Mouse (Mus musculus): ENCODE measurements around the gene Brd2. TPM values are rescaled to one million over a fixed set of nuclear protein-coding genes. Genes with fewer than 3 reads are reported as not detected.

Gene Brd2
- polyA plus RNA-seq, 1 experiment = 117 TPM

DNA sequence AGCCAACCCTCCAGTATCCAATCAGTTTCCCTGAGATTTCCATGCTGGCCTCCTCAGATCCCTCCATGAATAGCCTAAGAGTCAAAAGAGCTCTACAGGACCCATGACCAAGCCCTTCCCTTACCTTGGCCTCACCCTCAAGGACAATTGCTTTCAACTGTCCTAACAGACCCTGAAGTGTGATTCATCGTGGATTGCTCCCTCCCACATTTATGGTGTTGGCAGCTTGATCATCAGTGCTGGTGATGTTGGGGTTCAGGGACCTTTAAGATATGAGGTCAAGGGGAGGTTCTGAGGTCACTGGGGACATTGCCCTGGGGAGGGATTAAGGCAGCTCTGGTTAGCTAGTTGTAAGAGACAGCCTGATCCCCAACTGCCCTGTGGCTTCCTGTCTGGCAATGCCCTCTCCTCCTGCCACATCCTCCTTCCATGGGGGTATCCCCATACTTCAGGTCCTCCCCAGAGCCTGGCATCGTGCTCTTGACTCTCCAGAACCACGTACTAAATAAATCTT, 25.9 kb downstream of the Brd2 start:
- Histone ChIP-seq H3K4me3 (ENCODE audit: insufficient read depth, low read depth, low read length) (no peak overlapping the region), H3K4me1 (ENCODE audit: control insufficient read depth, insufficient read depth, low read length) (peaks cover 8% of the 10 kb centered on the region; the same call in 1 of the 2 replicates), H3K36me3 (ENCODE audit: control insufficient read depth, insufficient read depth, low read length) (no peaks in the 10 kb centered on the region), H3K27ac (ENCODE audit: insufficient read depth, low read depth, low read length) (no peak overlapping the region), H3K27me3 (replicated peaks; ENCODE audit: control insufficient read depth, insufficient read depth, low read length) (no peaks in the 10 kb centered on the region)
- DNase-seq = no peak
- 60% methylated on average over 3 of the region's 3 CpGs for WGBS
- TF ChIP-seq CTCF (conservative IDR thresholded peaks at IDR 0.05; ENCODE audit: insufficient read depth, insufficient read length, low read depth, low read length) = no peak
- TF ChIP-seq POLR2A (IDR thresholded peaks at IDR 0.05; ENCODE audit: low read depth, low read length) = no peak

DNA sequence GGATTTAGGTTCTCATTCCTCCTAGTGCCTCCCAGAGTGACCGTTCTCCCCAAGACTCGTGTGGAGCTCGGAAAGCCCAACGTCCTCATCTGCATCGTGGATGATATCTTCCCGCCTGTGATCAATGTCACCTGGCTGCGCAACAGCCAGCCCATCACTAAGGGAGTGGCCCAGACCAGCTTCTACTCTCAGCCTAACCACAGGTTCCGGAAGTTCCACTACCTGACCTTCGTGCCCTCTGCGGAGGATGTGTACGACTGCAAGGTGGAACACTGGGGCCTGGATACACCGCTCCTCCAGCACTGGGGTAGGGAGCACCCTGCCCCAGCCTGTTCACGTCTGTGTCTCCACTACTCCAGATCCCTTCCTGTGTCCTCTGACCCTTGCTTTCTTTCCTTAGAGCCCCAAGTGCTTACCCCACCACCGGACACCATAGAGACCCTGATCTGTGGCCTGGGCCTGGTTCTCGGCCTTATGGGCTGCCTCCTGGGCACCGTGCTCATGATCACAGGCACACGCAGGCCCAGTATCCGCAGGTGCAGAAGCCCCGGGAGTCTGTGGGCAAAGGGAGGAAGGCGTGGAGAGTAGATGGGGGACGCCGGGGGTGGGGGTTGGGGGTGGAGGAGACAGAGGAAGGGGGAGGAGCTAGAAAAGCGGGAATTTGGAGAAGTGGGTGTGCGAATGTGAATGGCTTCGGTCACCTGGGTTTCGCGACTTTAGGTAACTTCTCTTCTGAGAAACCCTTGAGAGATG, 28.0 kb downstream of the Brd2 start:
- H3K4me1 ChIP-seq (ENCODE audit: control insufficient read depth, insufficient read depth, low read length) = peaks cover 4% of the 10 kb centered on the region; the same call in 1 of the 2 replicates
- TF ChIP-seq CTCF (conservative IDR thresholded peaks at IDR 0.05; ENCODE audit: insufficient read depth, insufficient read length, low read depth, low read length) (no peak), POLR2A (IDR thresholded peaks at IDR 0.05; ENCODE audit: low read depth, low read length) (no peak)
- H3K27ac ChIP-seq (ENCODE audit: insufficient read depth, low read depth, low read length) = no peak overlapping the region
- no peak for DNase-seq
- no peak overlapping the region for H3K4me3 ChIP-seq (ENCODE audit: insufficient read depth, low read depth, low read length)
- H3K27me3 ChIP-seq (replicated peaks; ENCODE audit: control insufficient read depth, insufficient read depth, low read length) = no peaks in the 10 kb centered on the region
- WGBS = 88% methylated on average over 27 of the region's 27 CpGs
- no peaks in the 10 kb centered on the region for H3K36me3 ChIP-seq (ENCODE audit: control insufficient read depth, insufficient read depth, low read length)

DNA sequence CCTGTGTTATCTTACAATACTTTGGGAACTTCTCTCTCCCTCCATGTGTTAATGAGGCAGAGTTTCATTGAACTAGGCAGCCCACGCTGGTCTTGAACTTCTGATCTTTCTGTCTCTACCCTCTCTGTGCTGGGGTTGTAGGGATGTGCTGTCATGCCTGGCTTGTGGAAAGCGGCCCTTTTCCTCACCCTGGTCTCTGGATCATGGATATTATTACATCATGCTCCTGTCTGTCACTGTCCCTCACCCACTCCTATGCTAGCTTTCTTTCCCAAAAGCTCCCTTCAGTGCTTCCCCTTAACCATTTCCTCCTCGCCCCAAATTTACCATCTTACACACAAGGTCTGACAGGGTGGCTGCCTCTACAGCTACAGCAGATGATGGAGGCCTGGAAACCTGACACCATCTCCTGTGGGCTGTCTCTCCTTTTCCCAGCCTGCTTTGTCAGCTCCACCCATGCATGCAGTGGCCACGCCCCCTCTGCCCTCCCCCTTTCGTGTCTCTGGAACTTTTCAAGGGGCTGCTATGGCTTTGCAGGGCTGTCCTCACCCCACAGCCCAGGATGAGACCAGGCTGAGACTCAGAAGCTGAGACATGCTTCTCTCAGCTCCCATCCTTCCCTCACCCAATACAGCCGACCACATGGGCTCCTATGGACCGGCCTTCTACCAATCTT, 29.1 kb downstream of the Brd2 start:
- no peak for TF ChIP-seq CTCF (conservative IDR thresholded peaks at IDR 0.05; ENCODE audit: insufficient read depth, insufficient read length, low read depth, low read length)
- TF ChIP-seq POLR2A (IDR thresholded peaks at IDR 0.05; ENCODE audit: low read depth, low read length) = no peak
- Histone ChIP-seq H3K4me1 (ENCODE audit: control insufficient read depth, insufficient read depth, low read length) (no peaks in the 10 kb centered on the region), H3K4me3 (ENCODE audit: insufficient read depth, low read depth, low read length) (no peak overlapping the region), H3K27ac (ENCODE audit: insufficient read depth, low read depth, low read length) (no peak overlapping the region), H3K27me3 (replicated peaks; ENCODE audit: control insufficient read depth, insufficient read depth, low read length) (no peaks in the 10 kb centered on the region), H3K36me3 (ENCODE audit: control insufficient read depth, insufficient read depth, low read length) (no peaks in the 10 kb centered on the region)
- WGBS = 44% methylated on average over 7 of the region's 7 CpGs
- DNase-seq = no peak

- H3K27ac ChIP-seq (ENCODE audit: insufficient read depth, low read depth, low read length) = no peak within 1 kb of the TSS
- TF ChIP-seq CTCF (conservative IDR thresholded peaks at IDR 0.05; ENCODE audit: insufficient read depth, insufficient read length, low read depth, low read length) (no peak), POLR2A (IDR thresholded peaks at IDR 0.05; ENCODE audit: low read depth, low read length) (no peak)
- no peaks in the 10 kb centered on the region for H3K27me3 ChIP-seq (replicated peaks; ENCODE audit: control insufficient read depth, insufficient read depth, low read length)
- no peaks in the 10 kb centered on the region for H3K36me3 ChIP-seq (ENCODE audit: control insufficient read depth, insufficient read depth, low read length)
- no peak within 1 kb of the TSS for H3K4me3 ChIP-seq (ENCODE audit: insufficient read depth, low read depth, low read length)
- WGBS = 47% methylated on average over 11 of the region's 11 CpGs
- no peak for DNase-seq
- H3K4me1 ChIP-seq (ENCODE audit: control insufficient read depth, insufficient read depth, low read length) = no peaks in the 10 kb centered on the region
Measured at GRCm38 (mm10) chr17:34092197-34092875, 30.1 kb downstream of the Brd2 start, which contains the start of gene H2-Oa. Gene H2-Oa, plus strand, starts transcription at chr17:34092340.

GRCm38 (mm10) chr17:34090923-34091322, 31.5 kb downstream of the Brd2 start:
- H3K27ac ChIP-seq (ENCODE audit: insufficient read depth, low read depth, low read length) = no peak overlapping the region
- H3K4me3 ChIP-seq (ENCODE audit: insufficient read depth, low read depth, low read length) = no peak overlapping the region
- H3K27me3 ChIP-seq (replicated peaks; ENCODE audit: control insufficient read depth, insufficient read depth, low read length) = no peaks in the 10 kb centered on the region
- H3K4me1 ChIP-seq (ENCODE audit: control insufficient read depth, insufficient read depth, low read length) = no peaks in the 10 kb centered on the region
- TF ChIP-seq CTCF (conservative IDR thresholded peaks at IDR 0.05; ENCODE audit: insufficient read depth, insufficient read length, low read depth, low read length) (no peak; the same call in 1 of the 2 replicates), POLR2A (IDR thresholded peaks at IDR 0.05; ENCODE audit: low read depth, low read length) (no peak)
- no peaks in the 10 kb centered on the region for H3K36me3 ChIP-seq (ENCODE audit: control insufficient read depth, insufficient read depth, low read length)
- WGBS = 55% methylated on average over 7 of the region's 7 CpGs
- no peak for DNase-seq

DNA sequence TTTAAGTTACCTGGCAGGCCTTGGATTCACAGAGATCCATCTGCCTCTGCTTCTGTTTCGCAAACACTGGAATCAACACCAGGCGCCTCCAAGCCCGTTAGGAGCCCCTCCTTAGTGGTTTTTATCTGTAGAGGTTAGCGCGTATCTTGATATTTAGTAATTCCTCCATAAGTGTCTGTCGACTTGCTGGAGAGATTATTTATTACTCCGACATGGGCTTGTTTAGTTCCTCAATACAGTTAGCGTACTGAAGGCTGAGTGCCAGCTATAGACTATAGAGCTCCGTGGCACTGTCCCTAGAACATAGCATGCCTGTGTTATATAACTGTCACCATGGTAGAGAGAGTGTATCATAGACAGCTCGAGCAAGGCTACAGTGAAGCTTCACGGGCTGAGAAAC, 34.3 kb downstream of the Brd2 start:
- Histone ChIP-seq H3K4me1 (ENCODE audit: control insufficient read depth, insufficient read depth, low read length) (no peaks in the 10 kb centered on the region), H3K27me3 (replicated peaks; ENCODE audit: control insufficient read depth, insufficient read depth, low read length) (no peaks in the 10 kb centered on the region), H3K27ac (ENCODE audit: insufficient read depth, low read depth, low read length) (no peak overlapping the region), H3K4me3 (ENCODE audit: insufficient read depth, low read depth, low read length) (no peak overlapping the region), H3K36me3 (ENCODE audit: control insufficient read depth, insufficient read depth, low read length) (no peaks in the 10 kb centered on the region)
- DNase-seq = no peak
- no peak for TF ChIP-seq CTCF (conservative IDR thresholded peaks at IDR 0.05; ENCODE audit: insufficient read depth, insufficient read length, low read depth, low read length)
- TF ChIP-seq POLR2A (IDR thresholded peaks at IDR 0.05; ENCODE audit: low read depth, low read length) = no peak
- 88% methylated on average over 11 of the region's 11 CpGs for WGBS

Measured in kidney, adult 2 months (tissue).